Mouse (Mus musculus) brain, embryonic 14.5 days (tissue): ENCODE measurements around the gene Atf7.

Source experiments
- CTCF ChIP-seq: fragments of 200-500 bp; IDR thresholded peaks from 2 replicates; pipeline ENCODE4 v1.5.1; 2012; ENCODE audit warnings: inconsistent platforms, mild to moderate bottlenecking, moderate library complexity, borderline replicate concordance; ENCODE audit not compliant: insufficient read depth, insufficient read length; ENCODE audit errors: extremely low read depth
- POLR2A ChIP-seq: fragments of 200-500 bp; IDR thresholded peaks from 2 replicates; pipeline ENCODE4 v1.6.1; 2012; ENCODE audit warnings: mild to moderate bottlenecking, inconsistent platforms, borderline replicate concordance; ENCODE audit not compliant: poor library complexity, insufficient read depth, insufficient read length, severe bottlenecking; ENCODE audit errors: extremely low read depth

- TF ChIP-seq CTCF (no peak), POLR2A (no peak)
Observed at GRCm38 (mm10) chr15:102526111-102527002, 98.9 kb downstream of the Atf7 start.
